Mouse (Mus musculus) embryo, embryonic 10 days (tissue): ENCODE data around the gene Epn3.

ENCODE experiments used
- DNase-seq: peaks from one replicate; pipeline ENCODE4 v3.0.0-alpha.2; 2015; ENCODE audit warnings: low spot score

Gene Epn3

GRCm38 (mm10) chr11:94499661-94500152 lies at the start of gene Epn3:
TSS of gene Epn3 (minus strand) at chr11:94499974.
- peak; percentile 83 for DNase-seq

GRCm38 (mm10) chr11:94548888-94549690 lies 49.3 kb upstream of the Epn3 start, which contains the start of gene Rsad1:
TSS of gene Rsad1 (minus strand) at chr11:94549255.
- peak; percentile 97 for DNase-seq

GRCm38 (mm10) chr11:94548041-94548784 lies 48.4 kb upstream of the Epn3 start:
- DNase-seq: peak; percentile 46

GRCm38 (mm10) chr11:94547271-94547670 lies 47.5 kb upstream of the Epn3 start:
- no peak for DNase-seq

- DNase-seq: no peak
These were observed 46.6 kb upstream of the Epn3 start for GRCm38 (mm10) chr11:94546381-94546780.

GRCm38 (mm10) chr11:94544422-94544821 lies 44.6 kb upstream of the Epn3 start:
- no peak for DNase-seq

GRCm38 (mm10) chr11:94543932-94544331 lies 44.2 kb upstream of the Epn3 start:
- DNase-seq: peak; percentile 79

GRCm38 (mm10) chr11:94543344-94543743 lies 43.6 kb upstream of the Epn3 start:
- DNase-seq: no peak

GRCm38 (mm10) chr11:94542400-94542799 lies 42.6 kb upstream of the Epn3 start:
- DNase-seq: no peak

- no peak for DNase-seq
These were observed 40.0 kb upstream of the Epn3 start for GRCm38 (mm10) chr11:94539761-94540160.

GRCm38 (mm10) chr11:94538733-94539292 lies 39.0 kb upstream of the Epn3 start:
- no peak for DNase-seq

GRCm38 (mm10) chr11:94533171-94533570 lies 33.4 kb upstream of the Epn3 start:
- DNase-seq: no peak

GRCm38 (mm10) chr11:94528879-94529278 lies 29.1 kb upstream of the Epn3 start:
- no peak for DNase-seq

- DNase-seq: peak; percentile 64
These were observed 26.6 kb upstream of the Epn3 start for GRCm38 (mm10) chr11:94526171-94526879.

- DNase-seq: peak; percentile 85
These were observed 21.6 kb upstream of the Epn3 start, which contains the start of gene Mycbpap for GRCm38 (mm10) chr11:94521219-94521843. TSS of gene Mycbpap (minus strand) at chr11:94521742.

GRCm38 (mm10) chr11:94513452-94513851 lies 13.7 kb upstream of the Epn3 start:
- no peak for DNase-seq

GRCm38 (mm10) chr11:94508976-94509375 lies 9.2 kb upstream of the Epn3 start:
- no peak for DNase-seq

- DNase-seq: no peak
These were observed 1.7 kb upstream of the Epn3 start for GRCm38 (mm10) chr11:94501482-94501881.

- no peak for DNase-seq
These were observed 588 bp upstream of the Epn3 start for GRCm38 (mm10) chr11:94500362-94500761.

- no peak for DNase-seq
These were observed 739 bp downstream of the Epn3 start for GRCm38 (mm10) chr11:94499035-94499434.
